Mouse (Mus musculus): ENCODE measurements around the gene Tyk2. TPM values are rescaled to one million over a fixed set of nuclear protein-coding genes. Genes with fewer than 3 reads are reported as not detected.

Gene Tyk2
- polyA plus RNA-seq, 1 experiment from 2014 or later, result 5.4 TPM

GRCm38 (mm10) chr9:21100447-21101161 lies 30.4 kb downstream of the Tyk2 start:
- Histone ChIP-seq H3K9me3 (replicated peaks; ENCODE audit: control insufficient read depth, low read length) (no peaks in the 10 kb centered on the region), H3K4me3 (ENCODE audit: low read depth, low read length) (no peak overlapping the region), H3K4me2 (ENCODE audit: low read depth, low read length) (no peak overlapping the region), H3K9ac (replicated peaks; ENCODE audit: low read length) (peak overlapping the region; percentile 19; the same call in 1 of the 2 replicates), H3K27ac (replicated peaks; ENCODE audit: low read depth, low read length) (no peak overlapping the region), H3K27me3 (ENCODE audit: control insufficient read depth, insufficient read depth, low read length) (no peaks in the 10 kb centered on the region), H3K36me3 (replicated peaks; ENCODE audit: control insufficient read depth, insufficient read depth, low read depth, low read length) (no peaks in the 10 kb centered on the region), H3K4me1 (ENCODE audit: control insufficient read depth, insufficient read depth, low read length) (no peaks in the 10 kb centered on the region)
- DNase-seq (ENCODE audit: low spot score), result no peak
- 47% methylated on average over 15 of the region's 15 CpGs for WGBS
- no peak for ATAC-seq (replicated peaks; ENCODE audit: insufficient number of reproducible peaks, low FRiP score, low TSS enrichment, low read depth)

GRCm38 (mm10) chr9:21097793-21098192 lies 33.2 kb downstream of the Tyk2 start:
- no peak for DNase-seq (ENCODE audit: low spot score)
- no peak for ATAC-seq (replicated peaks; ENCODE audit: insufficient number of reproducible peaks, low FRiP score, low TSS enrichment, low read depth)

GRCm38 (mm10) chr9:21095958-21096357 lies 35.1 kb downstream of the Tyk2 start:
- H3K4me3 ChIP-seq (ENCODE audit: low read depth, low read length), result no peak overlapping the region
- no peak overlapping the region for H3K27ac ChIP-seq (replicated peaks; ENCODE audit: low read depth, low read length)
- no peak for ATAC-seq (replicated peaks; ENCODE audit: insufficient number of reproducible peaks, low FRiP score, low TSS enrichment, low read depth)
- no peaks in the 10 kb centered on the region; the same call in 1 of the 2 replicates for H3K36me3 ChIP-seq (replicated peaks; ENCODE audit: control insufficient read depth, insufficient read depth, low read depth, low read length)
- no peak for DNase-seq (ENCODE audit: low spot score)
- H3K9ac ChIP-seq (replicated peaks; ENCODE audit: low read length), result no peak overlapping the region
- WGBS, result 87% methylated on average over 4 of the region's 4 CpGs
- H3K27me3 ChIP-seq (ENCODE audit: control insufficient read depth, insufficient read depth, low read length), result no peaks in the 10 kb centered on the region
- no peaks in the 10 kb centered on the region for H3K9me3 ChIP-seq (replicated peaks; ENCODE audit: control insufficient read depth, low read length)
- no peak overlapping the region for H3K4me2 ChIP-seq (ENCODE audit: low read depth, low read length)
- no peaks in the 10 kb centered on the region for H3K4me1 ChIP-seq (ENCODE audit: control insufficient read depth, insufficient read depth, low read length)

More at GRCm38 (mm10) chr9:21097793-21098192, 33.2 kb downstream of the Tyk2 start:
- H3K27me3 ChIP-seq (ENCODE audit: control insufficient read depth, insufficient read depth, low read length), result no peaks in the 10 kb centered on the region
- no peaks in the 10 kb centered on the region for H3K9me3 ChIP-seq (replicated peaks; ENCODE audit: control insufficient read depth, low read length)
- H3K4me3 ChIP-seq (ENCODE audit: low read depth, low read length), result no peak overlapping the region
- H3K9ac ChIP-seq (replicated peaks; ENCODE audit: low read length), result no peak overlapping the region
- H3K4me2 ChIP-seq (ENCODE audit: low read depth, low read length), result no peak overlapping the region
- H3K4me1 ChIP-seq (ENCODE audit: control insufficient read depth, insufficient read depth, low read length), result no peaks in the 10 kb centered on the region
- no peaks in the 10 kb centered on the region; the same call in 1 of the 2 replicates for H3K36me3 ChIP-seq (replicated peaks; ENCODE audit: control insufficient read depth, insufficient read depth, low read depth, low read length)
- H3K27ac ChIP-seq (replicated peaks; ENCODE audit: low read depth, low read length), result no peak overlapping the region
- 84% methylated on average over 8 of the region's 8 CpGs for WGBS

GRCm38 (mm10) chr9:21093423-21093822 lies 37.6 kb downstream of the Tyk2 start:
- H3K9me3 ChIP-seq (replicated peaks; ENCODE audit: control insufficient read depth, low read length), result no peaks in the 10 kb centered on the region
- H3K27me3 ChIP-seq (ENCODE audit: control insufficient read depth, insufficient read depth, low read length), result no peaks in the 10 kb centered on the region
- no peak overlapping the region for H3K4me3 ChIP-seq (ENCODE audit: low read depth, low read length)
- ATAC-seq (replicated peaks; ENCODE audit: insufficient number of reproducible peaks, low FRiP score, low TSS enrichment, low read depth), result no peak
- no peaks in the 10 kb centered on the region; the same call in 1 of the 2 replicates for H3K4me1 ChIP-seq (ENCODE audit: control insufficient read depth, insufficient read depth, low read length)
- H3K27ac ChIP-seq (replicated peaks; ENCODE audit: low read depth, low read length), result no peak overlapping the region
- peaks cover 7% of the 10 kb centered on the region for H3K36me3 ChIP-seq (replicated peaks; ENCODE audit: control insufficient read depth, insufficient read depth, low read depth, low read length)
- H3K9ac ChIP-seq (replicated peaks; ENCODE audit: low read length), result no peak overlapping the region
- no peak for DNase-seq (ENCODE audit: low spot score)
- 92% methylated on average over 9 of the region's 9 CpGs for WGBS
- no peak overlapping the region for H3K4me2 ChIP-seq (ENCODE audit: low read depth, low read length)

- H3K4me2 ChIP-seq (ENCODE audit: low read depth, low read length), result peak within 1 kb of the TSS; percentile 66
- H3K9ac ChIP-seq (replicated peaks; ENCODE audit: low read length), result peak within 1 kb of the TSS; percentile 74
- H3K4me3 ChIP-seq (ENCODE audit: low read depth, low read length), result peak within 1 kb of the TSS; percentile 60
- ATAC-seq (replicated peaks; ENCODE audit: insufficient number of reproducible peaks, low FRiP score, low TSS enrichment, low read depth), result peak; percentile 99
- no peaks in the 10 kb centered on the region for H3K9me3 ChIP-seq (replicated peaks; ENCODE audit: control insufficient read depth, low read length)
- WGBS, result under 1% methylated on average over 53 of the region's 54 CpGs
- peaks cover 12% of the 10 kb centered on the region for H3K36me3 ChIP-seq (replicated peaks; ENCODE audit: control insufficient read depth, insufficient read depth, low read depth, low read length)
- no peaks in the 10 kb centered on the region; the same call in 1 of the 2 replicates for H3K4me1 ChIP-seq (ENCODE audit: control insufficient read depth, insufficient read depth, low read length)
- DNase-seq (ENCODE audit: low spot score), result peak; percentile 99
- peak within 1 kb of the TSS; percentile 68 for H3K27ac ChIP-seq (replicated peaks; ENCODE audit: low read depth, low read length)
- H3K27me3 ChIP-seq (ENCODE audit: control insufficient read depth, insufficient read depth, low read length), result no peaks in the 10 kb centered on the region
Observed at GRCm38 (mm10) chr9:21091707-21092320, 39.2 kb downstream of the Tyk2 start, which contains the start of the genes Gm38431 and Raver1. Gene Gm38431, minus strand, starts transcription at chr9:21091997. Gene Raver1, minus strand, starts transcription at chr9:21092008.

GRCm38 (mm10) chr9:21090972-21091706 lies 39.9 kb downstream of the Tyk2 start:
- Histone ChIP-seq H3K9me3 (replicated peaks; ENCODE audit: control insufficient read depth, low read length) (no peaks in the 10 kb centered on the region), H3K4me1 (ENCODE audit: control insufficient read depth, insufficient read depth, low read length) (no peaks in the 10 kb centered on the region; the same call in 1 of the 2 replicates), H3K27ac (replicated peaks; ENCODE audit: low read depth, low read length) (peak overlapping the region; percentile 68), H3K27me3 (ENCODE audit: control insufficient read depth, insufficient read depth, low read length) (no peaks in the 10 kb centered on the region), H3K9ac (replicated peaks; ENCODE audit: low read length) (peak overlapping the region; percentile 74), H3K4me2 (ENCODE audit: low read depth, low read length) (peak overlapping the region; percentile 66), H3K36me3 (replicated peaks; ENCODE audit: control insufficient read depth, insufficient read depth, low read depth, low read length) (peaks cover 16% of the 10 kb centered on the region), H3K4me3 (ENCODE audit: low read depth, low read length) (peak overlapping the region; percentile 60)
- DNase-seq (ENCODE audit: low spot score), result no peak
- WGBS, result 3% methylated on average over 24 of the region's 24 CpGs
- peak; percentile 31 for ATAC-seq (replicated peaks; ENCODE audit: insufficient number of reproducible peaks, low FRiP score, low TSS enrichment, low read depth)

GRCm38 (mm10) chr9:21090537-21090936 lies 40.5 kb downstream of the Tyk2 start:
- H3K9me3 ChIP-seq (replicated peaks; ENCODE audit: control insufficient read depth, low read length), result no peaks in the 10 kb centered on the region
- WGBS, result 96% methylated on average over 1 of the region's 1 CpGs
- H3K4me1 ChIP-seq (ENCODE audit: control insufficient read depth, insufficient read depth, low read length), result no peaks in the 10 kb centered on the region; the same call in 1 of the 2 replicates
- no peak for ATAC-seq (replicated peaks; ENCODE audit: insufficient number of reproducible peaks, low FRiP score, low TSS enrichment, low read depth)
- no peak overlapping the region for H3K27ac ChIP-seq (replicated peaks; ENCODE audit: low read depth, low read length)
- no peak for DNase-seq (ENCODE audit: low spot score)
- peaks cover 18% of the 10 kb centered on the region for H3K36me3 ChIP-seq (replicated peaks; ENCODE audit: control insufficient read depth, insufficient read depth, low read depth, low read length)
- peak overlapping the region; percentile 66 for H3K4me2 ChIP-seq (ENCODE audit: low read depth, low read length)
- H3K27me3 ChIP-seq (ENCODE audit: control insufficient read depth, insufficient read depth, low read length), result no peaks in the 10 kb centered on the region
- peak overlapping the region; percentile 74; the same call in 1 of the 2 replicates for H3K9ac ChIP-seq (replicated peaks; ENCODE audit: low read length)
- peak overlapping the region; percentile 60 for H3K4me3 ChIP-seq (ENCODE audit: low read depth, low read length)

All from embryonic facial prominence, embryonic 11.5 days (tissue).